ENCODE assay signal across 9 mouse cellular contexts in genomic region chr4:48225173-48225572, GRCm38 (mm10). TPM values are rescaled to one million over a fixed set of nuclear protein-coding genes. Genes with fewer than 3 reads are reported as not detected.
A peak's percentile ranks its signal among the peaks of the same experiment; 100 is the strongest.
DNase-seq lines count a peak whose midpoint lies in the region; ATAC-seq lines count a peak whose summit lies in the region.
"Had no signal": no experiment of that assay in that cellular context is flagged by ENCODE, and none has a peak within 500 bp of the region (broad histone marks: within the 10 kb centered on the region; RNA-seq: fewer than 3 reads in every experiment).

No protein-coding gene starts in this region.

- H3K36me3 ChIP-seq in kidney, embryonic 15.5 days, result no peaks in the 10 kb centered on the region
- no peaks in the 10 kb centered on the region for H3K36me3 ChIP-seq in liver, embryonic 11.5 days (ENCODE audit: control insufficient read depth, insufficient read depth, low read length)
- H3K36me3 ChIP-seq in stomach, embryonic 16.5 days (ENCODE audit: control insufficient read depth, insufficient read depth, low read length), result no peaks in the 10 kb centered on the region
- H3K36me3 ChIP-seq: embryonic facial prominence, embryonic 13.5 days had no signal

- H3K4me2 ChIP-seq in kidney, embryonic 15.5 days, result no peak overlapping the region
- no peak overlapping the region for H3K4me2 ChIP-seq in liver, embryonic 11.5 days
- no peak overlapping the region for H3K4me2 ChIP-seq in stomach, embryonic 16.5 days (ENCODE audit: low read depth, low read length)
- H3K4me2 ChIP-seq: embryonic facial prominence, embryonic 13.5 days had no signal

- DNase-seq in 3T3-L1 (ENCODE audit: low read depth, low spot score) (peak; percentile 78), R1 (ENCODE audit: low read depth, low spot score) (peak; percentile 62)
- DNase-seq in cerebellum, postnatal 25 days, result peak; percentile 77 to 87
- DNase-seq in gastrocnemius, postnatal 14 days, result peak; percentile 64
- no peak for DNase-seq in liver, embryonic 11.5 days (ENCODE audit: low spot score)
- peak; percentile 27 for DNase-seq in naive thymus-derived CD4-positive, alpha-beta T cell, adult 2 months (ENCODE audit: low read depth)

- no peaks in the 10 kb centered on the region for H3K4me1 ChIP-seq in kidney, embryonic 15.5 days
- no peaks in the 10 kb centered on the region for H3K4me1 ChIP-seq in liver, embryonic 11.5 days (replicated peaks; ENCODE audit: control insufficient read depth, insufficient read depth, low read length)
- H3K4me1 ChIP-seq in stomach, embryonic 16.5 days (ENCODE audit: control insufficient read depth, insufficient read depth, low read length), result peaks cover 10% of the 10 kb centered on the region; the same call in 1 of the 2 replicates
- H3K4me1 ChIP-seq: embryonic facial prominence, embryonic 13.5 days had no signal

- intact Hi-C loops in gastrocnemius, postnatal 14 days (cut with DNase I; ENCODE audit: low total_unique reads), result loop anchor here (5.0 kb wide), 1 partner anchor 152 kb away; no protein-coding TSS in a partner anchor

- no peak overlapping the region for H3K27ac ChIP-seq in kidney, embryonic 15.5 days
- H3K27ac ChIP-seq in liver, embryonic 11.5 days (ENCODE audit: low read depth, low read length), result no peak overlapping the region
- no peak overlapping the region for H3K27ac ChIP-seq in stomach, embryonic 16.5 days (ENCODE audit: low read length)
- H3K27ac ChIP-seq: embryonic facial prominence, embryonic 13.5 days had no signal

- no peak overlapping the region for H3K9ac ChIP-seq in kidney, embryonic 15.5 days
- H3K9ac ChIP-seq in liver, embryonic 11.5 days (ENCODE audit: low read depth, low read length), result no peak overlapping the region
- H3K9ac ChIP-seq in stomach, embryonic 16.5 days (ENCODE audit: low read length), result no peak overlapping the region
- H3K9ac ChIP-seq: embryonic facial prominence, embryonic 13.5 days had no signal

- no peak overlapping the region for H3K4me3 ChIP-seq in kidney, embryonic 15.5 days (replicated peaks)
- H3K4me3 ChIP-seq in liver, embryonic 11.5 days (ENCODE audit: low read depth, low read length), result no peak overlapping the region
- H3K4me3 ChIP-seq in stomach, embryonic 16.5 days (replicated peaks; ENCODE audit: low read length), result no peak overlapping the region
- H3K4me3 ChIP-seq: embryonic facial prominence, embryonic 13.5 days had no signal

- whole genome bisulfite sequencing in kidney, embryonic 15.5 days, result 31% methylated on average over 2 of the region's 2 CpGs
- WGBS in liver, embryonic 11.5 days, result 36% methylated on average over 2 of the region's 2 CpGs
- 27% methylated on average over 2 of the region's 2 CpGs for WGBS in stomach, embryonic 16.5 days

- H3K9me3 ChIP-seq in kidney, embryonic 15.5 days (replicated peaks), result no peaks in the 10 kb centered on the region
- no peaks in the 10 kb centered on the region for H3K9me3 ChIP-seq in liver, embryonic 11.5 days (ENCODE audit: control insufficient read depth, low read length)
- no peaks in the 10 kb centered on the region for H3K9me3 ChIP-seq in stomach, embryonic 16.5 days (replicated peaks; ENCODE audit: control insufficient read depth, low read length)
- H3K9me3 ChIP-seq: embryonic facial prominence, embryonic 13.5 days had no signal

- no peaks in the 10 kb centered on the region for H3K27me3 ChIP-seq in kidney, embryonic 15.5 days
- no peaks in the 10 kb centered on the region for H3K27me3 ChIP-seq in liver, embryonic 11.5 days (replicated peaks; ENCODE audit: control insufficient read depth, insufficient read depth, low read length)
- H3K27me3 ChIP-seq in stomach, embryonic 16.5 days (ENCODE audit: control insufficient read depth, insufficient read depth, low read length), result no peaks in the 10 kb centered on the region
- H3K27me3 ChIP-seq: embryonic facial prominence, embryonic 13.5 days had no signal

- ATAC-seq in kidney, embryonic 15.5 days (replicated peaks; ENCODE audit: low FRiP score), result 0 out of 2 replicates have a peak, but pooled peaks have one; percentile 46
- ATAC-seq in liver, embryonic 11.5 days (replicated peaks; ENCODE audit: low FRiP score), result peak; percentile 58; the same call in 1 of the 2 replicates
- ATAC-seq in stomach, embryonic 16.5 days (ENCODE audit: insufficient read depth, low FRiP score), result peak; percentile 71; the same call in 1 of the 2 replicates

RNA-seq across cellular contexts. Expression of gene Erp44, which starts 54.2 kb away (rescaled TPM):
- 10 to 100 TPM; 26.4 to 27.6 TPM for total RNA-seq in gastrocnemius, postnatal 14 days (2021)
- 93.1 and 101 TPM in 2 replicates for polyA plus RNA-seq in kidney, embryonic 15.5 days (2015; fragmentation: Nextera tagmentation; extraction: Ambion mirVana)
- 73.4 and 78.5 TPM in 2 replicates for polyA plus RNA-seq in liver, embryonic 11.5 days (2014; fragmentation: Nextera tagmentation; extraction: Ambion mirVana)
- 120 and 125 TPM in 2 replicates for polyA plus RNA-seq in stomach, embryonic 16.5 days (2015; fragmentation: Nextera tagmentation; extraction: Ambion mirVana)

RNA-seq across cellular contexts. Expression of gene Invs, which starts 54.4 kb away (rescaled TPM):
- 1 to 10 TPM; 2.8 to 3.2 TPM for total RNA-seq in gastrocnemius, postnatal 14 days (2021)
- polyA plus RNA-seq in kidney, embryonic 15.5 days (2015; fragmentation: Nextera tagmentation; extraction: Ambion mirVana), result 11.0 and 11.8 TPM in 2 replicates
- polyA plus RNA-seq in liver, embryonic 11.5 days (2014; fragmentation: Nextera tagmentation; extraction: Ambion mirVana), result 4.9 and 5.4 TPM in 2 replicates
- 9.2 and 10.2 TPM in 2 replicates for polyA plus RNA-seq in stomach, embryonic 16.5 days (2015; fragmentation: Nextera tagmentation; extraction: Ambion mirVana)
